Mouse (Mus musculus) neural tube, embryonic 11.5 days (tissue): ENCODE results near the gene Gm4305. TPM values are rescaled to one million over a fixed set of nuclear protein-coding genes. Genes with fewer than 3 reads are reported as not detected.
"Not testable (repeated sequence)": the region's sequence is repeated elsewhere in the genome, so short reads cannot be mapped to it uniquely, and the experiment has no call there.

Experiments used
- ATAC-seq: fragments of 200-750 bp; cut with Nextera tagmentation; 2 replicates; pipeline ENCODE4 v1.8.0; 2017; ENCODE audit warnings: moderate number of reproducible peaks, mild to moderate bottlenecking, moderate TSS enrichment, moderate library complexity; ENCODE audit not compliant: insufficient read depth, low FRiP score, low TSS enrichment
- DNase-seq: peaks from one replicate; pipeline ENCODE4 v3.0.0-alpha.2; 2015; ENCODE audit warnings: low spot score
- H3K27ac ChIP-seq: fragments of 300-500 bp; sonication (generic); 2 replicates; pipeline ENCODE4 v1.5.1; 2014; ENCODE audit warnings: low read depth, mild to moderate bottlenecking, low read length
- H3K27me3 ChIP-seq: fragments of 300-500 bp; sonication (generic); 2 replicates; pipeline ENCODE4 v1.6.1; 2014; ENCODE audit warnings: mild to moderate bottlenecking, low read length, mixed read lengths; ENCODE audit not compliant: control insufficient read depth, insufficient read depth
- H3K36me3 ChIP-seq: fragments of 300-500 bp; sonication (generic); 2 replicates; pipeline ENCODE4 v1.6.1; 2014; ENCODE audit warnings: mild to moderate bottlenecking, low read length, moderate library complexity, mixed read lengths; ENCODE audit not compliant: control insufficient read depth, insufficient read depth
- H3K4me1 ChIP-seq: fragments of 300-500 bp; sonication (generic); 2 replicates; pipeline ENCODE4 v1.6.1; 2014; ENCODE audit warnings: low read length, mixed read lengths; ENCODE audit not compliant: control insufficient read depth, insufficient read depth
- H3K4me2 ChIP-seq: fragments of 300-500 bp; sonication (generic); 2 replicates; pipeline ENCODE4 v1.6.1; 2014; ENCODE audit warnings: low read depth, mild to moderate bottlenecking, moderate library complexity
- H3K4me3 ChIP-seq: fragments of 300-500 bp; sonication (generic); 2 replicates; pipeline ENCODE4 v1.5.1; 2014; ENCODE audit warnings: low read depth, low read length
- H3K9ac ChIP-seq: fragments of 300-500 bp; sonication (generic); 2 replicates; pipeline ENCODE4 v1.6.1; 2014; ENCODE audit warnings: mild to moderate bottlenecking, low read length
- H3K9me3 ChIP-seq: fragments of 300-500 bp; sonication (generic); 2 replicates; pipeline ENCODE4 v1.6.1; 2016; ENCODE audit warnings: low read length; ENCODE audit not compliant: control insufficient read depth
- WGBS: fragments of 180-500 bp; shearing (Covaris S2); extraction: QIAGEN DNeasy Blood & Tissue Kit; methylation state at CpG from one replicate; pipeline ENCODE4 v1.1.7; 2014; 5-methylcytosine and 5-hydroxymethylcytosine counted together
- polyA plus RNA-seq: library from polyadenylated mRNA; unstranded; fragments of >200 nt; fragmentation: Nextera tagmentation; extraction: Ambion mirVana; gene quantifications from 2 replicates; pipeline ENCODE4 v1.2.1, GENCODE M21; 2014

Gene Gm4305
- not detected in 2 replicates for polyA plus RNA-seq

DNA sequence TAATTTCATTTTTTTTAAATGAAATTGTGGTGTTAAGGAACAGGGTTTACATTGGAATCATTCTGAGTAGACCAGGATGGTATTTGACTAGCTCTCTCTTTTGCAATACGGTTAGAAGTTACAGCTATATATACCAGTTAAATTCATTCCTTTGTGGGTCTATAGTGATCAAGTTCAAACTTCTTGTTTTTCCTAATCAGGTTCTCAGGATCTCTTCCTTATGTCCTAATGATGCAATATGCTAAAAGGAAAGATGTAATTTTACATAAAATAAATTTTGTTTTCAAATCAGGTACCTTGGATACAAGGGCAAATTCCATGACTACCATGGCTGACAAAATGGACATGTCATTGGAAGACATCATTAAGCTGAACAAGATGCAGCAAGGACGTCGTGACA, at the start of gene Gm4305:
Gene Gm4305, plus strand, starts transcription at position 301 of the 400 bp plus-strand sequence.
- not testable (repeated sequence) for H3K9ac ChIP-seq, H3K36me3 ChIP-seq, ATAC-seq, H3K27ac ChIP-seq, H3K4me2 ChIP-seq, H3K27me3 ChIP-seq, H3K4me1 ChIP-seq, H3K4me3 ChIP-seq, H3K9me3 ChIP-seq, DNase-seq
- no CpG with 5 or more reads among the region's 3 CpGs for WGBS

DNA sequence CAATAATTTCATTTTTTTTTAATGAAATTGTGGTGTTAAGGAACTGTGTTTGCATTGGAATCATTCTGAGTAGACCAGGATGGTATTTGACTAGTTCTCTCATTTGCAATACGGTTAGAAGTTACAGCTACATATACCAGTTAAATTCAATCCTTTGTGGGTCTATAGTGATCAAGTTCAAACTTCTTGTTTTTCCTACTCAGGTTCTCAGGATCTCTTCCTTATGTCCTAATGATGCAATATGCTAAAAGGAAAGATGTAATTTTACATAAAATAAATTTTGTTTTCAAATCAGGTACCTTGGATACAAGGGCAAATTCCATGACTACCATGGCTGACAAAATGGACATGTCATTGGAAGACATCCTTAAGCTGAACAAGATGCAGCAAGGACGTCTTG, 15.5 kb upstream of the Gm4305 start, which contains the start of gene Gm4301:
Gene Gm4301, plus strand, starts transcription at position 301 of the 400 bp plus-strand sequence.
- WGBS = no CpG with 5 or more reads among the region's 2 CpGs
- not testable (repeated sequence) for H3K4me1 ChIP-seq

DNA sequence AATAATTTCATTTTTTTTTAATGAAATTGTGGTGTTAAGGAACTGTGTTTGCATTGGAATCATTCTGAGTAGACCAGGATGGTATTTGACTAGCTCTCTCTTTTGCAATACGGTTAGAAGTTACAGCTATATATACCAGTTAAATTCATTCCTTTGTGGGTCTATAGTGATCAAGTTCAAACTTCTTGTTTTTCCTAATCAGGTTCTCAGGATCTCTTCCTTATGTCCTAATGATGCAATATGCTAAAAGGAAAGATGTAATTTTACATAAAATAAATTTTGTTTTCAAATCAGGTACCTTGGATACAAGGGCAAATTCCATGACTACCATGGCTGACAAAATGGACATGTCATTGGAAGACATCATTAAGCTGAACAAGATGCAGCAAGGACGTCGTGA, 10.4 kb upstream of the Gm4305 start, which contains the start of gene Gm4302:
Gene Gm4302, plus strand, starts transcription at position 301 of the 400 bp plus-strand sequence.
- not testable (repeated sequence) for H3K4me1 ChIP-seq, H3K4me3 ChIP-seq, H3K36me3 ChIP-seq, DNase-seq, H3K4me2 ChIP-seq, H3K9ac ChIP-seq, H3K9me3 ChIP-seq, H3K27me3 ChIP-seq, H3K27ac ChIP-seq, ATAC-seq
- WGBS = no CpG with 5 or more reads among the region's 3 CpGs

More for the DNA sequence above, 15.5 kb upstream of the Gm4305 start, which contains the start of gene Gm4301:
- not testable (repeated sequence) for H3K4me2 ChIP-seq, H3K36me3 ChIP-seq, ATAC-seq, DNase-seq, H3K27ac ChIP-seq, H3K4me3 ChIP-seq, H3K9ac ChIP-seq, H3K27me3 ChIP-seq, H3K9me3 ChIP-seq

DNA sequence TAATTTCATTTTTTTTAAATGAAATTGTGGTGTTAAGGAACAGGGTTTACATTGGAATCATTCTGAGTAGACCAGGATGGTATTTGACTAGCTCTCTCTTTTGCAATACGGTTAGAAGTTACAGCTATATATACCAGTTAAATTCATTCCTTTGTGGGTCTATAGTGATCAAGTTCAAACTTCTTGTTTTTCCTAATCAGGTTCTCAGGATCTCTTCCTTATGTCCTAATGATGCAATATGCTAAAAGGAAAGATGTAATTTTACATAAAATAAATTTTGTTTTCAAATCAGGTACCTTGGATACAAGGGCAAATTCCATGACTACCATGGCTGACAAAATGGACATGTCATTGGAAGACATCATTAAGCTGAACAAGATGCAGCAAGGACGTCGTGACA, 5.2 kb upstream of the Gm4305 start, which contains the start of gene Gm4303:
Gene Gm4303, plus strand, starts transcription at position 301 of the 400 bp plus-strand sequence.
- no CpG with 5 or more reads among the region's 3 CpGs for WGBS
- H3K4me3 ChIP-seq = not testable (repeated sequence)

DNA sequence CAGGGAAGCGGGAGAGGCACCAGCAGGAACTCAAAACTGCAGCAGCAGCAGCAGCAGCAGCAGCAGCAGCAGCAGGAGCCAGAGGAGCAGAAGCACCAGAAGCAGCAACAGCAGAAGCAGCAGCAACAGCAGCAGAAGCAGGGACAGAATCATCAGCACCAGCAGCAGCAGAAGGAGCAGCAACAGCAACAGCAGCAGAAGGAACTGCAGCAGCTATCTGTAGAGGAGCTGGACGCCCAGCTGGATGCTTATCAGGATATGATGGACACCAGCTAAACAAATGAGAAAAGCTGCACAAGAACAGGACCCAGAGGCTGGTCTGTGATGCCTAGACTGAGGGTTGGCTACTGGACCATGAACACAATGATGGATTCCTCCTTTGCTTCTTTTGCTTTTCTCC, 5.9 kb downstream of the Gm4305 start:
- not testable (repeated sequence) for H3K4me2 ChIP-seq, ATAC-seq, H3K27ac ChIP-seq, H3K9ac ChIP-seq, H3K36me3 ChIP-seq, H3K9me3 ChIP-seq, DNase-seq, H3K27me3 ChIP-seq, H3K4me3 ChIP-seq, H3K4me1 ChIP-seq
- 91% methylated on average over 2 of the region's 2 CpGs for WGBS

More for the DNA sequence above, 5.2 kb upstream of the Gm4305 start, which contains the start of gene Gm4303:
- not testable (repeated sequence) for H3K4me2 ChIP-seq, DNase-seq, H3K36me3 ChIP-seq, ATAC-seq, H3K9me3 ChIP-seq, H3K27me3 ChIP-seq, H3K27ac ChIP-seq, H3K9ac ChIP-seq, H3K4me1 ChIP-seq

DNA sequence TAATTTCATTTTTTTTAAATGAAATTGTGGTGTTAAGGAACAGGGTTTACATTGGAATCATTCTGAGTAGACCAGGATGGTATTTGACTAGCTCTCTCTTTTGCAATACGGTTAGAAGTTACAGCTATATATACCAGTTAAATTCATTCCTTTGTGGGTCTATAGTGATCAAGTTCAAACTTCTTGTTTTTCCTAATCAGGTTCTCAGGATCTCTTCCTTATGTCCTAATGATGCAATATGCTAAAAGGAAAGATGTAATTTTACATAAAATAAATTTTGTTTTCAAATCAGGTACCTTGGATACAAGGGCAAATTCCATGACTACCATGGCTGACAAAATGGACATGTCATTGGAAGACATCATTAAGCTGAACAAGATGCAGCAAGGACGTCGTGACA, 10.1 kb downstream of the Gm4305 start, which contains the start of gene Gm4307:
Gene Gm4307, plus strand, starts transcription at position 301 of the 400 bp plus-strand sequence.
- not testable (repeated sequence) for H3K4me1 ChIP-seq, H3K9me3 ChIP-seq, H3K27me3 ChIP-seq, H3K27ac ChIP-seq, ATAC-seq, H3K9ac ChIP-seq, H3K36me3 ChIP-seq, DNase-seq, H3K4me2 ChIP-seq, H3K4me3 ChIP-seq
- no CpG with 5 or more reads among the region's 3 CpGs for WGBS

DNA sequence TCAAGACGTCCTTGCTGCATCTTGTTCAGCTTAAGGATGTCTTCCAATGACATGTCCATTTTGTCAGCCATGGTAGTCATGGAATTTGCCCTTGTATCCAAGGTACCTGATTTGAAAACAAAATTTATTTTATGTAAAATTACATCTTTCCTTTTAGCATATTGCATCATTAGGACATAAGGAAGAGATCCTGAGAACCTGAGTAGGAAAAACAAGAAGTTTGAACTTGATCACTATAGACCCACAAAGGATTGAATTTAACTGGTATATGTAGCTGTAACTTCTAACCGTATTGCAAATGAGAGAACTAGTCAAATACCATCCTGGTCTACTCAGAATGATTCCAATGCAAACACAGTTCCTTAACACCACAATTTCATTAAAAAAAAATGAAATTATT, 31.6 kb downstream of the Gm4305 start, which contains the start of gene Gm4312:
Gene Gm4312, minus strand, starts transcription at position 101 of the 400 bp plus-strand sequence.
- H3K4me3 ChIP-seq, H3K9me3 ChIP-seq, H3K36me3 ChIP-seq, H3K4me2 ChIP-seq, H3K27me3 ChIP-seq, ATAC-seq, H3K4me1 ChIP-seq, H3K27ac ChIP-seq, DNase-seq, H3K9ac ChIP-seq: not testable (repeated sequence)
- WGBS = no CpG with 5 or more reads among the region's 2 CpGs

Other genes with a start within 250 kb of the Gm4305 start
- gene Gm4301, start 15.4 kb upstream of the Gm4305 start, polyA plus RNA-seq = not detected in 2 replicates
- not detected in 2 replicates for gene Gm4302, start 10.3 kb upstream of the Gm4305 start, polyA plus RNA-seq
- not detected in 2 replicates for gene Gm4303, start 5.1 kb upstream of the Gm4305 start, polyA plus RNA-seq
- gene Gm4307, start 10.2 kb downstream of the Gm4305 start, polyA plus RNA-seq = not detected in 2 replicates
- gene Gm4312, start 31.5 kb downstream of the Gm4305 start, polyA plus RNA-seq = not detected in 2 replicates
- gene Tmtc3, start 136.3 kb downstream of the Gm4305 start, polyA plus RNA-seq = 21.6 and 23.2 TPM in 2 replicates
- gene Cep290, start 136.5 kb downstream of the Gm4305 start, polyA plus RNA-seq = 5.7 and 6.5 TPM in 2 replicates
- 13.1 and 14.0 TPM in 2 replicates for gene 4930430F08Rik, start 239.3 kb downstream of the Gm4305 start, polyA plus RNA-seq
- not detected in 2 replicates for gene 1700017N19Rik, start 239.4 kb downstream of the Gm4305 start, polyA plus RNA-seq